Mouse (Mus musculus) heart, embryonic 14.5 days (tissue): ENCODE results near the gene Tcf7l1. TPM values are rescaled to one million over a fixed set of nuclear protein-coding genes. Genes with fewer than 3 reads are reported as not detected.
A peak's percentile ranks its signal among the peaks of the same experiment; 100 is the strongest.

Experiments used
- ATAC-seq: fragments of 200-750 bp; cut with Nextera tagmentation; 2 replicates; pipeline ENCODE4 v1.8.0; 2017; ENCODE audit warnings: low read depth, moderate TSS enrichment; ENCODE audit not compliant: insufficient number of reproducible peaks, insufficient read depth, low FRiP score
- H3K27ac ChIP-seq, 2 experiments: fragments of 200-500 bp in 1 of 2; fragments of 300-500 bp in 1 of 2; sonication (generic) in 1 of 2; replicated peaks in 1 of 2; 2 replicates each; pipeline ENCODE4 v1.5.1; 2012 to 2014; ENCODE audit warnings: low read depth in 2 of 2, low read length in 2 of 2, control low read depth in 1 of 2, mild to moderate bottlenecking in 1 of 2, mixed read lengths in 1 of 2; ENCODE audit not compliant: control insufficient read depth in 1 of 2, insufficient read depth in 1 of 2
- H3K27me3 ChIP-seq: fragments of 300-500 bp; sonication (generic); 2 replicates; pipeline ENCODE4 v1.6.1; 2014; ENCODE audit warnings: mild to moderate bottlenecking, low read length, control low read depth; ENCODE audit not compliant: control insufficient read depth, insufficient read depth
- H3K36me3 ChIP-seq: fragments of 300-500 bp; sonication (generic); 2 replicates; pipeline ENCODE4 v1.6.1; 2014; ENCODE audit warnings: mild to moderate bottlenecking, control low read depth, low read length, mixed read lengths; ENCODE audit not compliant: control insufficient read depth, insufficient read depth
- H3K4me1 ChIP-seq, 2 experiments: fragments of 200-500 bp in 1 of 2; fragments of 300-500 bp in 1 of 2; sonication (generic) in 1 of 2; 2 replicates each; pipeline ENCODE4 v1.6.1; 2012 to 2014; ENCODE audit warnings: low read length in 2 of 2, control low read depth in 1 of 2, mixed read lengths in 1 of 2; ENCODE audit not compliant: control insufficient read depth in 2 of 2, insufficient read depth in 2 of 2
- H3K4me2 ChIP-seq: fragments of 300-500 bp; sonication (generic); 2 replicates; pipeline ENCODE4 v1.6.1; 2014; ENCODE audit warnings: mild to moderate bottlenecking, low read length
- H3K4me3 ChIP-seq, 2 experiments: fragments of 200-500 bp in 1 of 2; fragments of 300-500 bp in 1 of 2; sonication (generic) in 1 of 2; 2 replicates each; pipeline ENCODE4 v1.5.1; 2012 to 2014; ENCODE audit warnings: low read length in 2 of 2, mild to moderate bottlenecking in 2 of 2, control low read depth in 1 of 2, low read depth in 1 of 2, moderate library complexity in 1 of 2; ENCODE audit not compliant: control insufficient read depth in 1 of 2, insufficient read depth in 1 of 2
- H3K9ac ChIP-seq: fragments of 300-500 bp; sonication (generic); 2 replicates; pipeline ENCODE4 v1.6.1; 2014; ENCODE audit warnings: mild to moderate bottlenecking, low read length
- H3K9me3 ChIP-seq: fragments of 300-500 bp; sonication (generic); 2 replicates; pipeline ENCODE4 v1.6.1; 2016; ENCODE audit warnings: low read length, control low read depth; ENCODE audit not compliant: control insufficient read depth
- WGBS: fragments of 180-500 bp; shearing (Covaris S2); extraction: QIAGEN DNeasy Blood & Tissue Kit; methylation state at CpG from one replicate; pipeline ENCODE4 v1.1.7; 2014; 5-methylcytosine and 5-hydroxymethylcytosine counted together
- polyA plus RNA-seq: library from polyadenylated mRNA; unstranded; fragments of >200 nt; fragmentation: Nextera tagmentation; extraction: Ambion mirVana; gene quantifications from 2 replicates; pipeline ENCODE4 v1.2.1, GENCODE M21; 2014

Tcf7l1 gene
- polyA plus RNA-seq, 1 experiment from 2014 or later, result 17.4 TPM

DNA sequence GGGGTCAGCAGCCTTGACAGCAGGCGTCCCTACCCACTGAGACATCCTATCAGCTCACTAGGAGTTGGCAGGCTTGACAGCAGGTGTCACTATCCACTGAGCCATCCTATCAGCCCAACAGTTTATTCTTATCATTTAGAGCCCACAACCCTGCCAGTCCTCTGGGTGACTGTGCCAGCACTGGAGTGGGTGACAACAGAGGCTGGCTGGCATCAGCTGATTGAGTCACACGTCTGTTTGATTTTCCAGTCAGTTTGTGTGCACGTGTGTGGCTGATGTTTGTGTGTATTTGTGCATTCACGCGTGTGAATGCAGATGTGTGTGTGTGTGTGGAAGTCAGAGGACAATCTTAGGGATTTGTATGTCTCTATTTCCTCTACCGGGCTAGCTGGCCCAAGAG is 13.1 kb upstream of the Tcf7l1 start:
- ATAC-seq, result no peak
- 78% methylated on average over 6 of the region's 6 CpGs for WGBS
- no peak overlapping the region for H3K27ac ChIP-seq

DNA sequence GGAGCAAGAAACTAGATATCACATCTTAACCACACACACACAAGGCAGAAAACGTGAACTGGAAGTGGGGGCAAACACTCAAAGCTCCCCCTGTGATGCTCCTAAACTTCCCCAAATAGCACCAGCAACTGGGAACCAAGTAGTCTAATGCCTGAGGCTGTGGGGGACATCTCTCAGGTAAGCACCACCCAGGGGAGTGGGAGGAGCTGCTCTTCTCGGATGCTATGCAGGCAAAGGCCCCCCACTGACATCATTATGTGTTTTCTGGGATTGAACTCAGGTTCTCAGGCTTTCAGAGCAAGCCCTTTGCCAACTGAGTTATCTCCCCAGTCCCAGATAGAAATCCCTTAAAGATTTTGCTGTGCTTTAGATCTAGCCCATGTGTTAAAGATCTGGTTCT is 11.6 kb upstream of the Tcf7l1 start:
- H3K36me3 ChIP-seq, result no peaks in the 10 kb centered on the region
- H3K9ac ChIP-seq, result no peak overlapping the region
- H3K4me2 ChIP-seq, result no peak overlapping the region
- H3K4me1 ChIP-seq, result no peaks in the 10 kb centered on the region; a peak in 1 of 4 replicates
- 46% methylated on average over 2 of the region's 2 CpGs for WGBS
- ATAC-seq, result no peak
- H3K27ac ChIP-seq, result no peak overlapping the region
- H3K27me3 ChIP-seq, result no peaks in the 10 kb centered on the region
- H3K4me3 ChIP-seq, result no peak overlapping the region
- H3K9me3 ChIP-seq, result no peaks in the 10 kb centered on the region

More for the DNA sequence above, 13.1 kb upstream of the Tcf7l1 start:
- no peaks in the 10 kb centered on the region for H3K9me3 ChIP-seq
- H3K36me3 ChIP-seq, result no peaks in the 10 kb centered on the region
- H3K4me1 ChIP-seq, result no peaks in the 10 kb centered on the region; a peak in 1 of 4 replicates
- no peak overlapping the region for H3K4me2 ChIP-seq
- no peak overlapping the region for H3K9ac ChIP-seq
- no peak overlapping the region for H3K4me3 ChIP-seq
- H3K27me3 ChIP-seq, result no peaks in the 10 kb centered on the region

DNA sequence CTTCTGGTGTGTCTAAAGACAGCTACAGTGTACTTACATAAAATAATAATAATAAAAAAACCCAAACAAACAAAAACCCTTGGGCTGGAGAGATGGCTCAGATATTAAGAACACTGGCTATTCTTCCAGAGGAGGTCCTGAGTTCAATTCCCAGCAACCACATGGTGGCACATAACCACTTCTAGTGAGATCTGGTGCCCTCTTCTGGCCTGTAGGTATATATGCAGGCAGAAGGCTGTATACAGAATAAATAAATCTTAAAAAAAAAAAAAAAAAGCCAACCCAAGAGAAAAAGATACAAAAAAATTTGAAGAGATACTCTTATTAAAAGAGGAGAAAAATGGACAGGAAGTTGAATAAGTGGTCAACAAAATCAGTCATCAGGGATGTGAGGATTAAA is 8.7 kb upstream of the Tcf7l1 start:
- Histone ChIP-seq H3K36me3 (no peaks in the 10 kb centered on the region), H3K9me3 (no peaks in the 10 kb centered on the region), H3K4me2 (no peak overlapping the region), H3K9ac (no peak overlapping the region), H3K27me3 (no peaks in the 10 kb centered on the region), H3K4me3 (no peak overlapping the region), H3K27ac (no peak overlapping the region), H3K4me1 (no peaks in the 10 kb centered on the region; a peak in 1 of 4 replicates)
- no peak for ATAC-seq

DNA sequence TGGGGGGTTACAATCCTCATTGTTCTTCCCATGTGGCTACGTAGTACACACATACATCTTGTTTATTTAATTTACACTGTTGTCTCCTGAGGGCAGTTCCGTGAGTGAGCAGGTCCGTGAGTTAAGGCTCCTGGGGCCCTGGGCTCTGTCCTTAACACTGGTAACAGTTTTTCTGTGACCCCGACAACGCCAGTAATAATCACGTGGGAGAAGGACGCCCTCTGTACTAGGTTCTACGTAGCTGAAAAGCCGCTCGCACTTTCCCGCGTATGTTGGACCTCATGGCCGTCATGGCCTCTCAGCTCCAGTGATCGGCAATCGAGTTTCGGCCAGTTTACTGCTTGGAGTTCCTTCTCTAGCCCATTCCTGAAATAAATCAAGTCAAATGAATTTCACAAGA is 6.4 kb upstream of the Tcf7l1 start:
- Histone ChIP-seq H3K27ac (no peak overlapping the region), H3K27me3 (no peaks in the 10 kb centered on the region), H3K4me1 (no peaks in the 10 kb centered on the region), H3K4me2 (no peak overlapping the region), H3K9ac (no peak overlapping the region), H3K36me3 (no peaks in the 10 kb centered on the region), H3K9me3 (no peaks in the 10 kb centered on the region), H3K4me3 (no peak overlapping the region)
- whole genome bisulfite sequencing, result 54% methylated on average over 16 of the region's 16 CpGs
- ATAC-seq, result no peak

DNA sequence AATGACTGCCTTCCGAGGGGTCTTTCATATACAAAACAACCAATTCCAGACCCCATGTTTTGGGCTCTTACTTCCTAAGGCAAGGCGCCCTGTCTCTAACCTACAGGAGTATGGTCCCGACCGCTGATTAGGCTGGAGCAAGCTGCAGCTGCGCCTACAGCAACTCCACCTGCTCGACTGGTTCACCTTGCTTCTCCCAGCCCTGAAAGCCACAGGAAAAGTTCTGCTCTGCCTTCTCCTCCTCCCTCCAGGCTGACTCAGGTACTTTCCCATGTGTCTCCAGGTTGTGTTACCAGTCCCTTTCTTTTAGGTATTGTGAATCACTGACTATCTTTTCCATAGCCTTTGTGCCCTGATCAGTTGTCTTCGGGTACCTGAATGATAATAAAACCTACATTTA is 5.8 kb upstream of the Tcf7l1 start:
- H3K9me3 ChIP-seq, result no peaks in the 10 kb centered on the region
- ATAC-seq, result no peak
- 0 out of 4 replicates have a peak, but pooled peaks cover 0 to 1% of the 10 kb centered on the region in 2 experiments for H3K4me1 ChIP-seq
- H3K27ac ChIP-seq, result no peak overlapping the region
- no peak overlapping the region for H3K9ac ChIP-seq
- no peak overlapping the region for H3K4me3 ChIP-seq
- H3K4me2 ChIP-seq, result no peak overlapping the region
- H3K36me3 ChIP-seq, result no peaks in the 10 kb centered on the region
- no peaks in the 10 kb centered on the region for H3K27me3 ChIP-seq
- 54% methylated on average over 7 of the region's 7 CpGs for WGBS

DNA sequence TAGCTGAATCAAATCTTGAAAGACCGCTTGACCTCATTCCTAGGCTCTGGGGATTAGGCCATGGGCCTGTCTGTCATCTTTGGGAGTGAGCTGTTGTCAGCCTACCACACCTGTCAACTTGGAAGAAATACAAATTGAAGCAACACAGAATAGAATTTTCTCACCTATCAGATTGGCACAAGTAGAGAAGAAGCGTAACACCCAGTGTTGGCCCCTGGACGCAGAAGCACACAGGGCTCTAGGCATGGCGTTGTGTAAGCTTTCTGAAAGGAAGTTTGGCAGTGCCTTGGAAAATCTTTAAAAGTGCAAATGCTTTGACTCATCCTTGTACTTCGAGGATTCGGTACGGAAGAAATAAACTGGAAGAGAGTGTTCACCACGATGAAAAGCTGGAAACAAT is 3.6 kb upstream of the Tcf7l1 start:
- H3K9ac ChIP-seq, result no peak overlapping the region
- H3K27me3 ChIP-seq, result no peaks in the 10 kb centered on the region
- H3K36me3 ChIP-seq, result no peaks in the 10 kb centered on the region
- H3K4me3 ChIP-seq, result no peak overlapping the region
- H3K4me2 ChIP-seq, result no peak overlapping the region
- H3K9me3 ChIP-seq, result no peaks in the 10 kb centered on the region
- H3K4me1 ChIP-seq, result 0 out of 4 replicates have a peak, but pooled peaks cover 0 to 5% of the 10 kb centered on the region in 2 experiments
- no peak for ATAC-seq
- H3K27ac ChIP-seq, result no peak overlapping the region
- 87% methylated on average over 8 of the region's 8 CpGs for WGBS

DNA sequence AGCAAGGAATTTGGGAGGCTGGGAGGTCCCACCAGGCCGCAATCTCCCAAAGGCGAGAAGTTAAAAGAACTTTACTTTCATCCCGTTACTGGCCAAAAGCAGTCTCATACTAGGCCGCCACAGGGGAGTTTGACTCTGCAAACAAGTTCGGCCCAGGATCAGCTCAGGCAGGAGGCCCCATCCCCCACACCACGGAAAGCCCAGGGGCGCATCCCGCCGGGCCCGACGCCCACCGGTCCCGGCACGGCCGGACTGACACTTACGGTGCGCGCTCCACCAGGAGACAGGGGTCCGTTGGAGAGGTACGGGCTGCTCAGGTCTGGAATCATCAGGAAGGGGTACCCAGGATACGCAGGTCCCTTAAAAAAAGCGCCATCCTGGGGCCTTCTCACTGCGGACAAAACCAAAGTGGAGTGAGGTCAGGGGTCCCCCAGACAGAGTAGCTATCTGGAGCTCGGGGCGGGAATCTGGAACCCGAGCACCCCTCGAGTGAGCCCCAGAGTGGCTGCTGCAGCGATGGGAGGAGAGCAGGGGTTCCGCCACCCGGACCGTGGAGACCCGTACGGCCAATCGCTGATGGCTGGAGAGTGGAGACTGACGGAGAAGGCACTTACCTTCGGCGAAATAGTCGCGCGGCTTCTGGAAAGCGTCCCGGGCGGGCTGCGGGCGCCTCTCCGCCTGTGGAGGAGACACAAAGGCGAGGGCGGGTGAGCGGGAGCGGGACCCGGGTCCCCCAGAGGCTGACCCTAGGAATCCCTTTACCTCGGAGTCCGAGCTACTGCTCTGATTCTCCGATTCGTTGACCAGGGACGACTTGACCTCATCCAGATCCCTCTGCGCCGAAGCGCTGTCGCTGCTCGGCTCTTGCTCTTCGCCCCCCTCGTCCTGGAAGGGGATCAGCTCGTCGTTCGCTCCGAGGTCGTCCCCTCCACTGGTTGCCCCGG is 834 bp downstream of the Tcf7l1 start:
- Histone ChIP-seq H3K4me2 (peak overlapping the region; percentile 84), H3K4me3 (peak overlapping the region; percentile 69 to 80), H3K4me1 (peaks cover 4 to 12% of the 10 kb centered on the region in 2 experiments; a peak in 1 of 4 replicates), H3K9ac (peak overlapping the region; percentile 82), H3K9me3 (no peaks in the 10 kb centered on the region), H3K27ac (peak overlapping the region; percentile 75 to 83), H3K36me3 (peaks cover 17% of the 10 kb centered on the region), H3K27me3 (no peaks in the 10 kb centered on the region)
- peak; percentile 14 for ATAC-seq
- 1% methylated on average over 69 of the region's 69 CpGs for WGBS
